Mouse (Mus musculus) bone marrow macrophage, adult 2 months (primary cell): Measurements from ENCODE around the gene Lgals3bp. TPM values are rescaled to one million over a fixed set of nuclear protein-coding genes. Genes with fewer than 3 reads are reported as not detected.
A peak's percentile ranks its signal among the peaks of the same experiment; 100 is the strongest.

Source experiments
- H3K27ac ChIP-seq: 2 replicates; pipeline ENCODE4 v1.5.1; 2012; ENCODE audit warnings: low read depth, low read length; ENCODE audit not compliant: insufficient read depth
- H3K4me1 ChIP-seq: 2 replicates; pipeline ENCODE4 v1.6.1; 2012; ENCODE audit warnings: low read length; ENCODE audit not compliant: control insufficient read depth, insufficient read depth
- H3K4me3 ChIP-seq: 2 replicates; pipeline ENCODE4 v1.5.1; 2012; ENCODE audit warnings: mild to moderate bottlenecking, low read length, moderate library complexity; ENCODE audit not compliant: insufficient read depth
- CTCF ChIP-seq: IDR thresholded peaks from 2 replicates; pipeline ENCODE4 v1.5.1; 2012; ENCODE audit warnings: low read depth, mild to moderate bottlenecking, low read length, moderate library complexity
- POLR2A ChIP-seq: IDR thresholded peaks from 2 replicates; pipeline ENCODE4 v1.6.1; 2012; ENCODE audit warnings: mild to moderate bottlenecking, low read depth, low read length, borderline replicate concordance
- polyA plus RNA-seq: library from polyadenylated mRNA; stranded (reverse); fragments of >200 nt; gene quantifications from 2 replicates; pipeline ENCODE4 v1.2.4, GENCODE M21; 2012; ENCODE audit not compliant: missing spikeins, insufficient read depth, insufficient read length

Gene Lgals3bp
- polyA plus RNA-seq, 1 experiment: 891 TPM

DNA sequence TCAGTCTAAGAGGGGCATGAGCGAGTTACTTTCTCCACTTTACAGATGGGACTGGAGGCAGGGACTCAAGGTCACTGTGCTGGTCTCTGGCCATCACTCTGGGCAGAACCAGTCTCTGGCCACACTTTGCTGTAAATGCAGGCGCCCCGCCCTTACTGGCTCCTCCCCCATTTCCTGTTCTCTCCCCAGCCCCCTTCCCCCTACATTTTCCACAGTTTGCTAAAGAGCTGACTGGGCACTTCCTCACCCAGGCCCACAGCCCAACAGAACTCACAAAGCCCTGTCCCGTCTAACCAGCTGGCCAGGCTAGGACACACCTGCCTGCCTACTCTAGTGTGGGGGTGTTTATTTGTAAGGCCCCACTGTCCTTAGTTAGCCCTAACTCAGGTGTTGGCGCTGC, 53.0 kb downstream of the Lgals3bp start:
- Histone ChIP-seq H3K27ac (peak overlapping the region; percentile 75), H3K4me1 (peaks cover 74% of the 10 kb centered on the region), H3K4me3 (peak overlapping the region; percentile 24)
- TF ChIP-seq POLR2A (no peak), CTCF (no peak)

DNA sequence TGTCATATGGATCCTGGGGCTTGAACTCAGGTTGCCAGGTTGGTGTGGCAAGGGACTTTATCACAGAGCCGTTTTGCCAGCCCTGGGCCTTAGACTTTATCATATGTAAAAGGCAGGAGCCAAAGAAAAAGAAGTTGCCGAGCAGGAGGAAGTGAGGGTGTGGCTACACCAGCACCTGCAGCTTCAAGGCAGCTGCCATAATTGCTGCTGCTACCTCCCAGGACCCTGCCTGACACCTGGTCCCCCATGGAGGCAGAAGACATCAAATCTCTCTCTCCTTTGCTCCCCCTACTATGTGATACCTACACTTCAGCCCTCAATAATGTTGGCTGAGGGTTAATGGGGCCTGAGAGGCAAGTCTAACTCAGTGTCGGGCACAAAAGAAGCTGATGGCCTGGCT, 53.5 kb downstream of the Lgals3bp start:
- H3K4me3 ChIP-seq: peak overlapping the region; percentile 24
- H3K27ac ChIP-seq: peak overlapping the region; percentile 75
- TF ChIP-seq CTCF (no peak), POLR2A (no peak)
- H3K4me1 ChIP-seq: peaks cover 70% of the 10 kb centered on the region

DNA sequence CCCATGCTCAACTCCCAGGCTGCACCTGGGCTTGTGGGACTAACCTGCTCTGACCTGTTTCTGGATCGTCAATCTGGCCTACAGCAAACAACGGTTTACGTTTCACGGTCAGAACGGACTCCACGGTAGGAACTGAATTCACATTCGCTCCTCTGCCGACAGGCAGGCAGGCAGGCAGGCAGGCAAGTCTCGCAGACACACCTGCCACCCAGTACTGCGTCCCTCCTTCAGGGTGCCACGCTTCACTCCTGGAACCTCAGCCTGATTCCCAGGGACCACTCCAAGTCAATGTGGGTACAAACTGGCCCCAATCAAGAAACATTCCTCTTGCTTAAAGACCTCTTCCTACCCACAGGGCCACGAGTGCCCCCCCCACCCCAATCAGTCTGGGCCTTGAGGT, 54.0 kb downstream of the Lgals3bp start:
- TF ChIP-seq POLR2A (no peak), CTCF (no peak)
- Histone ChIP-seq H3K4me1 (peaks cover 64% of the 10 kb centered on the region), H3K27ac (peak overlapping the region; percentile 75; the same call in 1 of the 2 replicates), H3K4me3 (no peak overlapping the region)

DNA sequence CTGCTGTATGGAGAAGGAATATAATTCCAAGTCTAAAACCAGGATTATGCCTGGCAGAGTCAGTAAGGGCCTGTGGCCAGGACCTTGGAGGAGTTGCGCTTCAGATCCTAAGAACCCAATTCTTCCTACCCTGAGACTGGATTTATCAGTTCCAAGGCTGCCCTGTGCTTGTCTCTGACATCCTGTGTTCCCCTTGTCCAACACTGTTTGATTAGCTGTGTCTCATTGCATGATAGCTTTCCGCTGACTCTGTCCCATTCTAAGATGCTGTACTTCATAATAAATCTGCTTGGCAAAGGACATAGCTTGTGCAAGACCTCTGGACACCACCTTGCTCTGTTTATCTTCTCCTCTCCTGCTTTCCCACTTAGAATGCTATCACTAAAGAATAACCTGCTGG, 54.5 kb downstream of the Lgals3bp start:
- TF ChIP-seq POLR2A: no peak
- TF ChIP-seq CTCF: no peak
- Histone ChIP-seq H3K4me1 (peaks cover 59% of the 10 kb centered on the region), H3K4me3 (no peak overlapping the region), H3K27ac (no peak overlapping the region)

DNA sequence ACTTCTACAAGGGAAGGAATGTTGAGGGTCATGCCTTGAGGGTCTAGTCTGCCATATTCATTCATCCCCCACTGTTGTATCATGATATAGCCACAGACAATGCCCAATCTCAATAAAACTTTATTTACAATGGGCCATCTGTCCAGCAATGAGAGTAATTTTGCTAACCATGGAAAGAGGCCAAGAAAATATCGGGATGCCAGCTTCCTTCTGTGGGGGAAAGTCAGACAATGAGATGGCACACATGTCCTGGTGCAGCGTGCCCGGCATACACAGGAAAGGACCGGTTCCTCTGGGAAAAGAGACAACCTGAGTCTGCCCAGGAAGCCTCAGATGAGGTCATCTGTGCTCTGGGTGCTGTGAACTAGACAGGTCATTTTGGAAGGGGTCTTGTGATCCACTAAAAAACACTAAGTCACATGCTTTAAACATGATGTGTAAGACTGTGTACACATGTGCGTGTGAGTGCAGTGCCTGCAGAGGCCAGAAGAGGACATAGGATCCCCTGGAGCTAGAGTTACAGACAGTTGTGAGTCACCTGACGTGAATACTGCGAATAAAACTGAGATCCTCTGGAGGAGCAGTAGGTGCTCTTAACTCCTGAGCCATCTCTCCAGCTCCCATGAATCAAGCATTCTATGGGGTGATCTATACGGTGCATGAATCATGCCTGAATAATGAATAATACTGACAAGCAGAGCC, 55.3 kb downstream of the Lgals3bp start:
- no peak overlapping the region for H3K27ac ChIP-seq
- TF ChIP-seq CTCF (no peak), POLR2A (no peak)
- no peak overlapping the region for H3K4me3 ChIP-seq
- H3K4me1 ChIP-seq: peaks cover 51% of the 10 kb centered on the region

DNA sequence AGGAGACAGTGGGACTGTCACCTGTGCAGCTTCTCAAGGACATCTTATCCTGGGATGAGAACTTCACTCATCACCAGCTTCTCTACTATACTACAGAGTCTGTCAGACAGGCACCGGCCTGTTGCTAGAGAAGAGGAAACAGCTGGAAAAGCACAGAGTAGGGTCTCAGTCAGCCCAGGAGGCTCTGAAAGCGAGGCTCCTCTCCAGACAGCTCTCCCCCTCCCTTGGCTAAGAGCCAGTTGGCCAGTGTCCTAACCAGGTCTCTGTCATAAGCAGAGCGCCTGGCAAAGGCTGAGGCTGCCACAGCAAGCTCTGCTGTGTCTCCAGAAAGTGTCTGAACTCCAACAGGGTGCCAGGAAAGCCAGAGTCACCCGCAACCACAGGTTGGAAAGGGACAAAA, 56.2 kb downstream of the Lgals3bp start:
- TF ChIP-seq POLR2A: no peak
- TF ChIP-seq CTCF: no peak
- no peak overlapping the region for H3K4me3 ChIP-seq
- peaks cover 49% of the 10 kb centered on the region for H3K4me1 ChIP-seq
- no peak overlapping the region for H3K27ac ChIP-seq

DNA sequence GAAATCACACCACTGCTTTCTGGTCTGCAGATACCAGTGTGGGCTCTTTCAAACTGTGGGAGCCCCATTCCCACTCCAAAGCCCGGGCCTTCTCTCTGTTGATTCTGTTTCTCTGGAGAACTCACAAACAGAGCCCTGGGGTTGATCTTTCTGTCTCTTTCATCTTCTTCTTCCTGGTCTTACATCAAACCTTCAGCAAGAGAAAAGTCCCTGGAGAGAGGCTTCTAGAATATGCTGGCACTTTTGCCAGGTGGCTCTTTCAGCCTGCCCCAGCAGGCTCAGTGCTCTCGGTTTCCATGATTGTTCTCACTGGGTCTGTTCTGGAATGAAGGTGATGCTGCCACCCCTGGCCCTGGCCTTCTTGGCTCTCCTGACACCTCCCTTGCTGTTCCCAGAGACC, 58.3 kb downstream of the Lgals3bp start:
- TF ChIP-seq CTCF: no peak
- no peak for TF ChIP-seq POLR2A
- Histone ChIP-seq H3K4me3 (no peak overlapping the region), H3K27ac (no peak overlapping the region), H3K4me1 (peaks cover 32% of the 10 kb centered on the region)

Other genes with a start within 250 kb of the Lgals3bp start
- gene Cyth1, start 153.5 kb downstream of the Lgals3bp start, polyA plus RNA-seq: 41.8 and 47.2 TPM in 2 replicates
- gene Usp36, start 111.8 kb downstream of the Lgals3bp start, polyA plus RNA-seq: 8.8 and 9.2 TPM in 2 replicates
- gene Cep295nl, start 59.6 kb downstream of the Lgals3bp start, polyA plus RNA-seq: 1.5 and 2.3 TPM in 2 replicates
- gene Timp2, start 46.4 kb downstream of the Lgals3bp start, polyA plus RNA-seq: 244 and 247 TPM in 2 replicates
- 31.9 and 36.2 TPM in 2 replicates for gene Cant1, start 17.0 kb upstream of the Lgals3bp start, polyA plus RNA-seq
- gene C1qtnf1, start 26.1 kb upstream of the Lgals3bp start, polyA plus RNA-seq: not detected in 2 replicates
- 32.7 and 38.9 TPM in 2 replicates for gene Engase, start 74.7 kb upstream of the Lgals3bp start, polyA plus RNA-seq